Mouse (Mus musculus) ES-E14 (cell line): ENCODE measurements at regions not wholly inside any gene's neighbourhood (a gene's known extent, or its start where the extent isn't known, plus 50 kb on each side); places are given as distances from the start of the nearest gene placed in this dataset.

Experiments used
- DNase-seq: peaks from one replicate; pipeline ENCODE4 v3.0.0-alpha.2; 2013; ENCODE audit warnings: low read depth, low spot score
- H3K27ac ChIP-seq: 2 replicates; pipeline ENCODE4 v1.5.1; 2012; ENCODE audit warnings: low read depth, mild to moderate bottlenecking, low read length, moderate library complexity, mixed read lengths; ENCODE audit not compliant: poor library complexity, insufficient read depth, severe bottlenecking
- H3K36me3 ChIP-seq: 2 replicates; pipeline ENCODE4 v1.6.1; 2012; ENCODE audit warnings: mild to moderate bottlenecking, low read length, moderate library complexity, mixed read lengths; ENCODE audit not compliant: control insufficient read depth, poor library complexity, insufficient read depth, severe bottlenecking
- H3K4me1 ChIP-seq, 2 experiments: fragments of 150-350 bp in 1 of 2; sonication (generic) in 1 of 2; 2 replicates each; pipeline ENCODE4 v1.6.1; 2012; ENCODE audit warnings: low read length in 2 of 2, mild to moderate bottlenecking in 1 of 2, mixed read lengths in 1 of 2; ENCODE audit not compliant: control insufficient read depth in 2 of 2, insufficient read depth in 2 of 2, poor library complexity in 1 of 2
- H3K4me3 ChIP-seq, 2 experiments: fragments of 150-350 bp in 1 of 2; sonication (generic) in 1 of 2; 2 replicates each; pipeline ENCODE4 v1.5.1; 2012; ENCODE audit warnings: low read length in 2 of 2, low read depth in 1 of 2, mild to moderate bottlenecking in 1 of 2, mixed read lengths in 1 of 2; ENCODE audit not compliant: insufficient read depth in 1 of 2, poor library complexity in 1 of 2, severe bottlenecking in 1 of 2
- H3K9ac ChIP-seq: 2 replicates; pipeline ENCODE4 v1.6.1; 2012; ENCODE audit warnings: low read depth, mild to moderate bottlenecking, low read length, mixed read lengths; ENCODE audit not compliant: poor library complexity, insufficient read depth, severe bottlenecking
- H3K9me3 ChIP-seq: fragments of 150-350 bp; sonication (generic); 2 replicates; pipeline ENCODE4 v1.6.1; 2012; ENCODE audit warnings: low read depth, mild to moderate bottlenecking, low read length; ENCODE audit not compliant: control insufficient read depth, insufficient read depth
- CHD2 ChIP-seq: IDR thresholded peaks from 2 replicates; pipeline ENCODE4 v1.6.1; 2014; ENCODE audit warnings: mild to moderate bottlenecking, low read depth, low read length, inconsistent platforms
- HCFC1 ChIP-seq: IDR thresholded peaks from 2 replicates; pipeline ENCODE4 v1.6.1; 2012; ENCODE audit warnings: low read length, inconsistent platforms, borderline replicate concordance; ENCODE audit not compliant: insufficient read depth
- MAFK ChIP-seq: IDR thresholded peaks from 2 replicates; pipeline ENCODE4 v1.6.1; 2014; ENCODE audit warnings: mild to moderate bottlenecking, low read depth, low read length, inconsistent platforms; ENCODE audit not compliant: insufficient read depth
- ZC3H11A ChIP-seq: IDR thresholded peaks from 2 replicates; pipeline ENCODE4 v1.6.1; 2012; ENCODE audit warnings: low read depth, mild to moderate bottlenecking, inconsistent platforms, low read length, borderline replicate concordance
- ZNF384 ChIP-seq: IDR thresholded peaks from 2 replicates; pipeline ENCODE4 v1.6.1; 2012; ENCODE audit warnings: low read depth, low read length, inconsistent platforms
- in situ Hi-C, 2 experiments: fragments of 600-800 bp; cut with MboI; formaldehyde crosslinking; loops; one replicate each; pipeline ENCODE4 v1.15.1; 2025; ENCODE audit warnings: low sequenced_read_pairs in 2 of 2, inconsistent platforms in 1 of 2; ENCODE audit not compliant: unreplicated experiment in 2 of 2

- H3K9ac ChIP-seq: no peak overlapping the region
- no peaks in the 10 kb centered on the region for H3K9me3 ChIP-seq
- H3K36me3 ChIP-seq: no peaks in the 10 kb centered on the region
- in situ Hi-C loops: no loop called here
- H3K4me1 ChIP-seq: no peaks in the 10 kb centered on the region
- TF ChIP-seq CHD2: no peak
- TF ChIP-seq ZC3H11A: peak; percentile 37; the same call in 1 of the 2 replicates
- no peak overlapping the region for H3K4me3 ChIP-seq
- peak; percentile 9 for DNase-seq
- H3K27ac ChIP-seq: no peak overlapping the region
Observed at GRCm38 (mm10) chr12:118466837-118467236, 165.6 kb upstream of the Sp4 start.

- Histone ChIP-seq H3K27ac (no peak overlapping the region), H3K9me3 (no peaks in the 10 kb centered on the region), H3K4me1 (no peaks in the 10 kb centered on the region), H3K9ac (no peak overlapping the region), H3K4me3 (peak overlapping the region in 1 of 2 experiments; percentile 8; a peak in 1 of 4 replicates), H3K36me3 (no peaks in the 10 kb centered on the region)
- in situ Hi-C loops: no loop called here
- TF ChIP-seq ZC3H11A: peak; percentile 67; the same call in 1 of the 2 replicates
- no peak for TF ChIP-seq ZNF384
- DNase-seq: peak; percentile 68
Observed at GRCm38 (mm10) chr12:118457493-118458408, 156.5 kb upstream of the Sp4 start.

DNA sequence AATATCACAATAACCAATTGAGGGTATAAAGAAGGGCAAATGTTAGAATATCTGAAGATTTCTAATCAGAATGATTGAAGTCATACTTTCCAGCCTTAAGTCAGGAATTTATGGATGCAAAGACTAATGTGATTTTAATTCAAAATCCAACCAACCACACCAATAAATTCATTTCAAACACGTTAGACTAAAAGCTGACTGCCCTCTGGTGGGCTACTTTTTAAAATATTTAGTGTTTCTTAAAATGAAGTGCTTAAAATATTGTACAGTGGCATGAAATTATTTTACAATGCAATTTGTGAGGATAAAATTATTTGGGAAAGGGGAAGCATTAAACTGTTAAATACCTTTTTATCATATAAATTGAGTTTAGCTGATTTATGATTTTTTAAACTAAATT is 154.4 kb upstream of the Sp4 start:
- H3K4me3 ChIP-seq: no peak overlapping the region
- no peak overlapping the region for H3K9ac ChIP-seq
- no peaks in the 10 kb centered on the region for H3K9me3 ChIP-seq
- no peaks in the 10 kb centered on the region for H3K36me3 ChIP-seq
- in situ Hi-C loops: no loop called here
- H3K4me1 ChIP-seq: no peaks in the 10 kb centered on the region
- TF ChIP-seq MAFK (no peak), HCFC1 (no peak), ZNF384 (no peak), CHD2 (no peak), ZC3H11A (no peak)
- H3K27ac ChIP-seq: no peak overlapping the region
- no peak for DNase-seq

- Histone ChIP-seq H3K36me3 (no peaks in the 10 kb centered on the region), H3K4me3 (no peak overlapping the region), H3K4me1 (no peaks in the 10 kb centered on the region), H3K27ac (no peak overlapping the region), H3K9ac (no peak overlapping the region), H3K9me3 (no peaks in the 10 kb centered on the region)
- no peak for DNase-seq
- in situ Hi-C loops: no loop called here
- TF ChIP-seq CHD2 (no peak), ZC3H11A (no peak), ZNF384 (no peak), MAFK (no peak), HCFC1 (no peak)
Observed at GRCm38 (mm10) chr12:118439626-118440025, 138.4 kb upstream of the Sp4 start.

GRCm38 (mm10) chr12:118438882-118439281 is 137.6 kb upstream of the Sp4 start:
- Histone ChIP-seq H3K4me3 (no peak overlapping the region), H3K27ac (no peak overlapping the region), H3K9ac (no peak overlapping the region), H3K4me1 (no peaks in the 10 kb centered on the region), H3K36me3 (no peaks in the 10 kb centered on the region), H3K9me3 (no peaks in the 10 kb centered on the region)
- DNase-seq: no peak
- TF ChIP-seq MAFK (no peak), HCFC1 (no peak), ZC3H11A (no peak), ZNF384 (no peak), CHD2 (no peak)
- in situ Hi-C loops: no loop called here
